Mouse (Mus musculus): ENCODE data around the gene Pabpc6. TPM values are rescaled to one million over a fixed set of nuclear protein-coding genes. Genes with fewer than 3 reads are reported as not detected.

Pabpc6 gene
- polyA plus RNA-seq, 1 experiment from 2014 or later: not detected

DNA sequence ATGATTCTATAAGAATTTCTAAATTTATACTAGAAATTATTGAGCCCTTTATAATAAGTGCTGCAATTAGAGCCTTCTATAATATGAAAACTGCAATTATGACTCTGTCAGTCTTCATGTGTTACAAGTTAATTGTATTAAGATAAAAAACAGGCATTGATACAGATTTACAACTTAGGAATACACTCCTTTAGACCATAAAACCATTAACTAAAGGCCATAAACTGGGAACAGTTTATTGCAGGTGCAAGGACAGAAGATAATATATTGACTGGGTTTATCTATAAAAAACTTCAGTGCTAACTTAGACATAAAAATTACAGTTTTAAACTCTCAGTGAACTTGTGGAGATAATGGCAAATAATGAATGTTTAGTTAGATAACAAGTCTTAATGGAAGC lies 42.5 kb downstream of the Pabpc6 start:
- Histone ChIP-seq H3K4me1 (replicated peaks; ENCODE audit: control insufficient read depth, insufficient read depth, low read length) (no peaks in the 10 kb centered on the region), H3K9me3 (ENCODE audit: control insufficient read depth, low read length) (no peaks in the 10 kb centered on the region), H3K27ac (ENCODE audit: low read depth) (no peak overlapping the region), H3K4me3 (ENCODE audit: low read depth, low read length) (no peak overlapping the region), H3K27me3 (replicated peaks; ENCODE audit: control insufficient read depth, insufficient read depth, low read length) (no peaks in the 10 kb centered on the region), H3K9ac (ENCODE audit: low read length) (no peak overlapping the region), H3K36me3 (ENCODE audit: control insufficient read depth, insufficient read depth, low read length) (no peaks in the 10 kb centered on the region), H3K4me2 (ENCODE audit: low read length) (no peak overlapping the region)
- DNase-seq (ENCODE audit: low spot score) (no peak), ATAC-seq (replicated peaks; ENCODE audit: low FRiP score, low TSS enrichment, low read depth) (no peak; the same call in 1 of the 2 replicates)

Other genes starting within 250 kb of the Pabpc6 start
- not detected in 2 replicates for gene Gm17728, start 247.7 kb downstream of the Pabpc6 start, polyA plus RNA-seq (2014; fragmentation: Nextera tagmentation; extraction: Ambion mirVana)

All from intestine, embryonic 14.5 days (tissue).